Mouse (Mus musculus) urinary bladder, postnatal 36 days (tissue): ENCODE data around the gene 2900011O08Rik.
"Not testable (repeated sequence)": the region's sequence is repeated elsewhere in the genome, so short reads cannot be mapped to it uniquely, and the experiment has no call there.

Experiments used
- DNase-seq, 2 experiments: peaks; one replicate each; pipeline ENCODE4 v3.0.0; 2022; ENCODE audit warnings: low spot score in 2 of 2, mixed read lengths in 1 of 2

Gene 2900011O08Rik

GRCm38 (mm10) chr16:14066571-14066970 is 80.2 kb downstream of the 2900011O08Rik start:
- not testable (repeated sequence) for DNase-seq

DNA sequence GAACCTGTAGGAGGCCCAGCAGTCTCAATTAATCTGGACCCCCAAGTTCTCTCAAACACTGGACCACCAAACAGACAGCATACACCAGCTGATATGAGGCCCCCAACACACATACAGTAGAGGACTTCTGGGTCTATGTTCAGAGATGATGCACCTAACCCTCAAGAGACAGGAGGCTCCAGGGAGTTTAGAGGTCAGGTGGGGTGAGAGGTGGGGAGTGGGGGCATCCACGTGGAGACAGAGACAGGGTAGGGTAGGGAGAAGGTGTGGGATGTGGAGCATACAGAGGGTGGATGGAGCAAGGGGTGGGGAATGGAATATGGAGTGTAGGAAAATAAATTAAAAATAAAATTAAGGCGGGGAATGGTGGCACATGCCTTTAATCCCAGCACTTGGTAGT is 82.3 kb downstream of the 2900011O08Rik start:
- not testable (repeated sequence) for DNase-seq

DNA sequence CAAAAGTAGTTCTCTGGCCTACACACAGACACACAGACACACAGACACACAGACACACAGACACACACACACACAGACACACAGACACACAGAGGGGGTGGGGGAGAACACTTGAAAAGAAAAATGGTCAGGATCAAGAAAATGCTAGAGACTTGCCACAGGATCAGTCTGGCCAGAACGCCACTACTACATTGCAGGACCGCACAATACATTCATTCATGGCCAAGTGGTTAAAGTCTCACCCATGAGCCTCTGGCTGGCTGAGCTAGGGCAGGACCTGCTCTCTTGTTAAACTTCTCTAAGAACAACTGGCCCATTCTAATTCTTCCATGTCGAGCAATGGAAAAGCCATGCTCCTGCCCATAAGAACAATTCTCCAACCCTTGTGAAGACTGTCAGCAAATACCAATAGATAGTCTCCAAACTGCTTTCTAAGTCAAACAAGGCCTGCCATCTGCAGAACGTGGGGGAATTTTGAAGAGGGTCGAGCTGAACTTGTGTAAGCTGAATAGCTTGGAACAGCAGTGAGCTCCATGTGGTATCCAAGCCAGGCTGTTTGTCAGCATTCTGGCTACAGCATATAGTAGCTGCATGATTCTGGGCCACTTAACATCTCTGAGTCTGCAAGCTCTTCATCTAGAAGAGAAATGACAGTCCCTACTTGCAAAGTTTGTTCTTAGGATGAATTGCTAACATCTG is 84.2 kb downstream of the 2900011O08Rik start:
- no peak for DNase-seq

DNA sequence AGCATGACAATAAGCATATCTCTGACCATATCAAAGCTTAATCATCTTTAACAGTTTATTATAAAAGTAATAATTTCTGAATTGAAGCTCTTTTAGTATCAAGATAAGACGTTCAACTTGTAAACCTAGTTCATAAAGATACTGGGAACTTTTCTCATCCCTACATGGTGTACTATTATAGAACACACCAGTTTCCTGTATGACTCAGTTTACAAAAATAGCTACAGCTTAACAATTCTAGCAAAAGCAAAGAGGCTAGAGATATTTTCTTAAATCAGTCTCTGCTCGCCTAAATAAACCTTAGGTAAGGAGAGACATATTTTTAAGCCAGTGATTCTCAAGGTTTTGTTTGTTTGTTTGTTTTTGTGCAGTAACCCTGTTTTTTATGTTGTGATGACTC is 96.5 kb downstream of the 2900011O08Rik start:
- DNase-seq, result no peak

- DNase-seq, result no peak
These were observed 101.8 kb downstream of the 2900011O08Rik start for GRCm38 (mm10) chr16:14088249-14088648.

DNA sequence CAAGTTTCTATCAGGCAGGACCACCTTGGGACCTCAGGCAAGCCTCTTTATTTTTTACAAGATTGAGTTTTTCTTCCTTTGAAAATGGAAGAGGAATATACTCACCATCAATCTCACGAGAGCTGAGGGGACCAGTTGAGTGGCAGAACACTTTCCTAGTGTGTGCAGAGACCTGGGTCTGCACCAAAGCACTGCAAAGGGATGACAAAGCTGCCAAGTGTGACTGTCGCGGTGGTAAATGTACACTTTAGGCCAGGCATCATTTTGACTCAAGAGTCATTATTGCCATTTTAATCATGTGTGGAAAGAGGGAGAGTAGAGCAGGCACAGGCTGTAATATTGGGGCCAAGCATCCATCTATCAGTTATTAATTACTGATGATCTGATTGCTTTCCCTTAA is 102.9 kb downstream of the 2900011O08Rik start:
- no peak for DNase-seq

DNA sequence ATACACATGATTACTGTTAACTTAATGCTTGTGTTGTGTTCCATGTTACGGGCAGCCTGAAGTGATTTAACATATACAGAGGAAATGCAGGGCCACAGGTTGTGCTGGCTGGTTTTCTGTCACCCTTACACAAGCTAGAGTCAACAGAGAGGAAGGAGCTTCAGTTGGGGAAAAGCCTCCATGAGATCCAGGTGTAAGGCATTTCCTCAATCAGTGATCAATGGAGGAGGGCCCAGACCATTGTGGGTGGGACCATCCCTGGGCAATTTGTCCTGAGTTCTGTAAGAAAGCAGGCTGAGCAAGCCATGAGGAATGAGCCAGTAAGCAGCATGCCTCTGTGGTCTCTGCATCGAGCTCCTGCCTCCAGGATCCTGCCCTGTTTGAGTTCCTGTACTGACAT is 105.4 kb downstream of the 2900011O08Rik start:
- no peak for DNase-seq

DNA sequence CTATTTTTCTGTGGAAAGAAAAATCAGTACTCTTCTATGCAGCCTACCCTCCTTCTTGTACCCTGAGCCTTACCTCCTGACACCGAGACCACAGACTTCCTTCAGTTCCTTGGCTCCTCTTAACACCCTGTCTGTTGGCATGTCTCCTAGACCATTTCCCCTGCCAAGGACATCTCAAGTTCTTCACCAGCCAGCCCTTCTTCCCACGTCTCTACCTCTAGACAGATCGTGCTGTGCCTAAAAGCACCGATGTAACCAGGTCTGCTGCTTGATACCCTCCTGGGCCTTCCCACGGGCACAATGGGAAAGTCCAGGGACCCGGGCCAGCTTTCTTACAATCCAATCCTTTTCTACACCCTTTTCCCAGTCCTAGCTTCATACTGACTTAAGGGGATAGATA is 119.5 kb downstream of the 2900011O08Rik start:
- DNase-seq, result no peak

GRCm38 (mm10) chr16:14109651-14110230 is 123.3 kb downstream of the 2900011O08Rik start:
- DNase-seq, result no peak

DNA sequence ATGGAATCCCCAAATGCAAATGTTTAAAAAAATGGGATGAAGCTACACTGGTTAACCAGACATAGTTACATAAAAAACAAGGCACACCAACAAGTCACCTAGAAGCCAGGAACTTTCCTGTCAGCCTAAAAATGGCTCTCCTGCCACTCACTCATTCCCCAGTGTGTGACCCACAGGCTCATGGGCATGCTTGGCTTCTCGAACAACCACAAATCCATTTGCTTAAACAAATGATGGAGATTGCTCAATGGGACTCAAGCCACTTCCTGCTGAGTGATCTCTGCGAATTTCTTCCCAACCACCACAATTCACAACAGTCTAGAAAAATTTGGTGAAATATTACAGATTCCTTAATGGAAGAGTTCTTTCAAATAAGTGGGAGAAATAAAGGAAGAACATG is 124.5 kb downstream of the 2900011O08Rik start:
- no peak for DNase-seq

- DNase-seq, result no peak
These were observed 125.7 kb downstream of the 2900011O08Rik start for GRCm38 (mm10) chr16:14112133-14112532.

- no peak for DNase-seq
These were observed 126.3 kb downstream of the 2900011O08Rik start for GRCm38 (mm10) chr16:14112742-14113141.

- no peak for DNase-seq
These were observed 130.9 kb downstream of the 2900011O08Rik start for GRCm38 (mm10) chr16:14117299-14117698.

DNA sequence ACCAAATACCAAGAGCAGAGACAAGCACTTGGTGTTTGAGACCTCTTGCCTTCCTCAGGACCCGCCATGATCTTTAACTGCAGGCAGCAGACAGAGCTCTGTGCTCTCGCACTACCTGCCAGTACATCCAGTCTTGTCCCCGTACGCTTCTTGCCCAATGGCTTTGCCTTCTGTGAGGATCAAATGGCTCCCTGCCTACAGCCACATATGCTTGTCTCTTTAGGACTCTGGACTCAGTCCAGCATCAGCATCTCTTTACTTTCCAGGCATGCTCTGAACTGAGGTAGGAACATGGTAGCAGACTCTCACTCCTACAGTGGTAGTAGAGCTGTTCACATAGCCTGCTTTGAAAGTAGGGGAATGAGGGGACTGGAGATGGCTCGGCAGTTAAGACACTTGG is 134.5 kb downstream of the 2900011O08Rik start:
- DNase-seq, result no peak

- no peak for DNase-seq
These were observed 135.2 kb downstream of the 2900011O08Rik start for GRCm38 (mm10) chr16:14121563-14121962.

DNA sequence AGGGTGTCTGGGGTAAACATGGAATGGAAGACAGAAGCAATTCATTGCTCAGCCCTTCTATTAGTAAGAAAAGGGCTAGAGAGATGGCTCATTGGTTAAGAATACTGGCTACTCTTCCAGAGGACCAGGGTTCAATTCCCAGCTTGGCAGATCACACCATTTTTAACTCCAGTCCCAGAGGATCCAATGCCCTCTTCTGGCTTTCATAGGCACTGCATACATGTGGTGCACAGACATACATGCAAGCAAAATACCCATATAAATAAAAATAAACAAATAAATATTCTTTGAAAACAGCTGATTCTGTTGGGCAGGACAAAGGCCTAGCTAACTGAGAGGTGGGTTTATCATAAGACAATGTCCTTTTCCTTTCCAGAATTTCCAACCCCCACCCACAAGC is 136.2 kb downstream of the 2900011O08Rik start:
- DNase-seq, result no peak

DNA sequence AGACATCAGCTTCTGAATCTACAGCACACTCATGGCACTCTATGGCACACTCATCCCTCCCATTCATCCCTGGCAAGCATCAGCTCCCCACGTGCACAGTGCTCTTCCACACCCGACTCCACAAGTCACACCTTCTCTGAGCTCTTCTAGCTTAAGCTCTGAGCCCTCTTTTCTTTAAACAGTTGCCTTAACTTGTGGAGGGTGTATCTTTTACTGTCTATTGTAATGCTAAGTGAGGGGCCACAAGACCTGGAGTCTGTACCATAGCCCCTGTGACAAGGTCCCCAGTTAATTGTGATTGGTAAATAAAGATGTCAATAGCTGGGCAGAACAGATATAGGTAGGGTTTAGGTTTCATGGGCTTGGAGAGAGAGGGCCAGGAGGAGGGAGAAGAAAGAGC is 137.5 kb downstream of the 2900011O08Rik start:
- DNase-seq, result no peak

DNA sequence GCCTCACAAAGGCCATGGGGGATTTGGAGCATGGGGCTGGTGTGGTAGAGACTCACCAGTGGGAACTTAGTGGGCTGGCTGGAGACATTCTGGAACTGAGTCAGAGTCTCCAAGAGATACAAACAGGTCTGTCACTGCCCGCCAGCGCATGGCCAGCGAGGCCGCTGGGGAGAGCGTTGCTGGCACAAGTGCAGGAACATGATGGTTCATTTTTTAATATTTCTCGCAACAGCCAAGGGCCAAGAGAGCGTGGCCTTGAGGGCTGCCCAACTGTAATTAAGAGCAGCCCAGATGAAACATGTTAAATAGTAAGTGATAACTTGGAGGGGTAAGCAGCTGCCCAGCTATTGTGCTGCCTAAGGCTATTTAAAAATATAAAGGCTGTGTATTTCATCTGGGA is 138.3 kb downstream of the 2900011O08Rik start:
- no peak for DNase-seq

- DNase-seq, result no peak
These were observed 138.8 kb downstream of the 2900011O08Rik start for GRCm38 (mm10) chr16:14125253-14125652.

DNA sequence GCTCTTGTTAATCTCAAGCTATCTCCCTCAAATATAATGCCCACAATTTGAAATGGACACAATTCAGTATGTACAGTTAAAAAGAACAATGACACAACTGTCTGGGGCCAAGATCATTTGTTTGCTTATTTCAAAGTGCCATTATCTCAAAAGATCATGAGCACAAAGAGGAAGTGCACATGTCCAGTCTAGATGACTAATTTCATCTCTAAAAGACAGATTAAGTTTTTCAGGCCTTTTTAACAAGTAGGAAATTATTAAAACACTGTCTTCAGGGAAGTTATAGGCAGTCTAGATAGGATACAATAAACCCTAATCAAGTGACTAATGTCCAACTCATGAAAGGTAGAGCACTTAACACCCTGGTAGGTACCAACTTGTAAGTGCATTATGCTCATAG is 142.6 kb downstream of the 2900011O08Rik start:
- DNase-seq, result no peak

DNA sequence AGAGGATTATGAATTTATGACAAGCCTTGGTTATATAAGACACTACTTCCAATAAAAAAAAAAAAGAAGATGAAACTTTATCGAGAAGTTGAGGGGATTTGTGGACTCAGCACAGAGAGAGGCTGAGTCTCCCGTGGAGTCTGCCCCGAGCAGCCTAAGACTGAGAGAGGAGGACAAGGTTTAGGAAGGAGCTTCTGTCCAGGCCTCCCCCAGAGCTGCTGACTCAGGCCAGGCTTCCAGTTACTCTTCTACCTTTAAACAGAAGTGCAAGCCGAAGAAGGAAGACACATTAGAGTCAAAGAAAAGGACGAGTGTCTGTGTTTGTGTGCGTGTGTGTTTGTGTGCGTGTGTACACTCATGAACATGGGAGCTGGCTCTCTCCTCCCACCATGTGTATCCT is 144.4 kb downstream of the 2900011O08Rik start:
- no peak for DNase-seq

DNA sequence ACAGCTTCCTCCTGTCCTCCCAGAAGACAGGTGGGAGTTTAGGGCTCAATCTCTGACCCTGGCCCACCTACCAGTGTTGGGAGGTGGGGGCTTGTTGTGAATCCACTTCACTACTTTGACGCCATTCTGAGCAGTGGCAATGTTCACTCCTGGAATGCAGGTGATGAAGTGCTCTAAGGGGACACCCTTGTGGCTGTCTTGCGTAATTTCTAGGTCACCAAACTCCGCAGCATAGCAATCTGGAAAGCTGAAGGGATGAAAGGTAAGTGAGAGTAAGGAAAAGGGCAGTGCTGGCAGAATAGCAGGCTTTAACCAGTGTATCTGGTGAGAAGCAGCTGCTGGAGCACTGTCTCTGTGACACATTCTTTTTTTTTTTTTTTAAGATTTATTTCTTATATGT is 145.0 kb downstream of the 2900011O08Rik start:
- no peak for DNase-seq

- peak in 1 of 2 experiments; percentile 13 for DNase-seq
These were observed 145.4 kb downstream of the 2900011O08Rik start for GRCm38 (mm10) chr16:14131838-14132237.

DNA sequence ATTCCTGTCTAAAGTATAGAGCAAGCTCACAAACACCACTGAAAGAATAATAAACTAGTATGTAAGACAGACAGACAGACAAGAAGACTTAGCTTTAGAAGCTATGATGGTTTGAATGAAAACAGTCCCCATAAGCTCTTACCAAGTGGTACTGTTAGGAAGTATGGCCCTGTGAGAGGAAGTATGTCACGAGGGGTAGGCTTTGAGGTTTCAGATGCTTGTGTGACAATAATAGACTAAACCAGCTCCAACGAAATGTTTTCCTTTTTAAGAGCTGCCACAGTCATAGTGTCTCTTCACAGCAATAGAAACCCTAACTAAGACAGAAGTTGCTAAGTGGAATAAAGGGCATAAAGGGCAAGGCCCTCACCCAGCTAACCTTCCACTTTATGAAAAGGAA is 148.6 kb downstream of the 2900011O08Rik start:
- DNase-seq, result no peak
